ENCODE assay signal across 8 mouse cellular contexts in genomic region chr16:57362679-57363401, GRCm38 (mm10). TPM values are rescaled to one million over a fixed set of nuclear protein-coding genes. Genes with fewer than 3 reads are reported as not detected.
DNase-seq lines count a peak whose midpoint lies in the region; ATAC-seq lines count a peak whose summit lies in the region.

No protein-coding gene starts in this region.

- H3K9ac ChIP-seq in hindbrain, embryonic 11.5 days (ENCODE audit: low read depth, low read length): no peak overlapping the region
- no peak overlapping the region; the same call in 1 of the 2 replicates for H3K9ac ChIP-seq in lung, embryonic 15.5 days

- no peak overlapping the region for H3K27ac ChIP-seq in hindbrain, embryonic 11.5 days (ENCODE audit: low read depth, low read length)
- no peak overlapping the region for H3K27ac ChIP-seq in lung, embryonic 15.5 days

- H3K4me1 ChIP-seq in hindbrain, embryonic 11.5 days (replicated peaks; ENCODE audit: control insufficient read depth, insufficient read depth, low read length): no peaks in the 10 kb centered on the region
- peaks cover 6% of the 10 kb centered on the region; the same call in 1 of the 2 replicates for H3K4me1 ChIP-seq in lung, embryonic 15.5 days

- no peak overlapping the region for H3K4me3 ChIP-seq in hindbrain, embryonic 11.5 days (ENCODE audit: low read depth, low read length)
- no peak overlapping the region for H3K4me3 ChIP-seq in lung, embryonic 15.5 days

- H3K9me3 ChIP-seq in hindbrain, embryonic 11.5 days (ENCODE audit: control insufficient read depth, low read length): no peaks in the 10 kb centered on the region
- no peaks in the 10 kb centered on the region for H3K9me3 ChIP-seq in lung, embryonic 15.5 days

- H3K36me3 ChIP-seq in hindbrain, embryonic 11.5 days (ENCODE audit: control insufficient read depth, insufficient read depth, low read length): no peaks in the 10 kb centered on the region
- no peaks in the 10 kb centered on the region for H3K36me3 ChIP-seq in lung, embryonic 15.5 days

- WGBS in hindbrain, embryonic 11.5 days: 39% methylated on average over 18 of the region's 18 CpGs
- 29% methylated on average over 18 of the region's 18 CpGs for WGBS in lung, embryonic 15.5 days

- H3K4me2 ChIP-seq in hindbrain, embryonic 11.5 days (replicated peaks; ENCODE audit: low read depth, low read length): no peak overlapping the region
- H3K4me2 ChIP-seq in lung, embryonic 15.5 days: peak overlapping the region; percentile 36

- DNase-seq in ZHBTc4 (ENCODE audit: low read depth, low spot score): peak; percentile 72
- DNase-seq in cerebellum, postnatal 10 days: peak; percentile 78 to 81
- DNase-seq in gastrocnemius, adult 18-20 months (ENCODE audit: low spot score): peak; percentile 66
- peak; percentile 41 for DNase-seq in hindbrain, embryonic 11.5 days (ENCODE audit: low spot score)
- DNase-seq in layer of hippocampus, postnatal 10 days (ENCODE audit: low spot score in 2 of 2): peak; percentile 63 to 76
- peak; percentile 66 for DNase-seq in ovary, postnatal 36 days (ENCODE audit: low spot score)
- no peak for DNase-seq in adipocyte (ENCODE audit: low spot score)

- peak; percentile 77 for ATAC-seq in hindbrain, embryonic 11.5 days (ENCODE audit: low FRiP score)
- peak; percentile 84 for ATAC-seq in lung, embryonic 15.5 days (ENCODE audit: borderline replicate concordance, extremely low read depth, low FRiP score, low TSS enrichment)

- no peaks in the 10 kb centered on the region for H3K27me3 ChIP-seq in hindbrain, embryonic 11.5 days (ENCODE audit: control insufficient read depth, insufficient read depth, low read length)
- H3K27me3 ChIP-seq in lung, embryonic 15.5 days: no peaks in the 10 kb centered on the region

RNA-seq across cellular contexts. Expression of gene Filip1l, which starts 9.9 kb away (rescaled TPM):
- total RNA-seq in gastrocnemius, adult 18-20 months (2021): 10 to 100 TPM; 44.0 to 60.2 TPM
- 9.7 and 11.8 TPM in 2 replicates for polyA plus RNA-seq in hindbrain, embryonic 11.5 days (2014; fragmentation: Nextera tagmentation; extraction: Ambion mirVana)
- 1 to 10 TPM; 4.4 to 5.5 TPM for total RNA-seq in layer of hippocampus, postnatal 10 days (2021)
- 28.0 and 28.8 TPM in 2 replicates for polyA plus RNA-seq in lung, embryonic 15.5 days (2015; fragmentation: Nextera tagmentation; extraction: Ambion mirVana)

Comparison
In these comparisons a context has a peak if more than half of its experiments do, and no peak if none do; other contexts are left out.
1. RNA of gene Filip1l, which starts 9.9 kb away (total RNA-seq): 44.0 to 60.2 TPM in gastrocnemius, adult 18-20 months; 4.4 to 5.5 TPM in layer of hippocampus, postnatal 10 days; every median in the first group is over 4 times any median in the second.